In genomic region chr13:11709708-11710471, GRCm38 (mm10) we compare ENCODE assay signal across 14 mouse cellular contexts.
DNase-seq lines count a peak whose midpoint lies in the region; ATAC-seq and TF ChIP-seq lines count a peak whose summit lies in the region.
"Had no signal": no experiment of that assay in that cellular context is flagged by ENCODE, and none has a peak within 500 bp of the region (broad histone marks: within the 10 kb centered on the region; RNA-seq: fewer than 3 reads in every experiment).

No protein-coding gene starts in this region.

- H3K4me1 ChIP-seq in midbrain, postnatal 0 days (ENCODE audit: insufficient read depth, low read length): no peaks in the 10 kb centered on the region
- no peaks in the 10 kb centered on the region for H3K4me1 ChIP-seq in midbrain, embryonic 10.5 days
- H3K4me1 ChIP-seq: intestine, embryonic 15.5 days; limb, embryonic 15.5 days had no signal

- no peak for TF ChIP-seq CTCF in midbrain, postnatal 0 days (IDR thresholded peaks at IDR 0.05)
- TF ChIP-seq CTCF in gastrocnemius, adult 2 months (IDR thresholded peaks at IDR 0.05): no peak

- H3K9ac ChIP-seq in midbrain, postnatal 0 days (replicated peaks; ENCODE audit: low read length, poor library complexity, severe bottlenecking): no peak overlapping the region
- H3K9ac ChIP-seq: intestine, embryonic 15.5 days; limb, embryonic 15.5 days had no signal

- no peaks in the 10 kb centered on the region for H3K9me3 ChIP-seq in midbrain, postnatal 0 days (ENCODE audit: low read length)
- H3K9me3 ChIP-seq in midbrain, embryonic 10.5 days (replicated peaks): no peaks in the 10 kb centered on the region
- H3K9me3 ChIP-seq: intestine, embryonic 15.5 days; limb, embryonic 15.5 days had no signal

- 87% methylated on average over 7 of the region's 7 CpGs for WGBS in midbrain, postnatal 0 days
- 91% methylated on average over 7 of the region's 7 CpGs for WGBS in midbrain, embryonic 10.5 days

- H3K27me3 ChIP-seq in midbrain, postnatal 0 days (ENCODE audit: insufficient read depth, low read length): no peaks in the 10 kb centered on the region
- H3K27me3 ChIP-seq in midbrain, embryonic 10.5 days (ENCODE audit: low read depth, poor library complexity, severe bottlenecking): no peaks in the 10 kb centered on the region
- H3K27me3 ChIP-seq: intestine, embryonic 15.5 days; limb, embryonic 15.5 days had no signal

- intact Hi-C loops in heart, postnatal 25 days (cut with DNase I): no loop called here
- intact Hi-C loops in gastrocnemius, adult 2 months (cut with DNase I): no loop called here

- H3K36me3 ChIP-seq in midbrain, postnatal 0 days (ENCODE audit: insufficient read depth, low read length): peaks cover 8% of the 10 kb centered on the region; the same call in 1 of the 2 replicates
- H3K36me3 ChIP-seq in midbrain, embryonic 10.5 days: no peaks in the 10 kb centered on the region
- H3K36me3 ChIP-seq: intestine, embryonic 15.5 days; limb, embryonic 15.5 days had no signal

- no peak overlapping the region for H3K4me3 ChIP-seq in midbrain, postnatal 0 days (ENCODE audit: low read depth, low read length)
- H3K4me3 ChIP-seq in midbrain, embryonic 10.5 days: no peak overlapping the region
- no peak overlapping the region for H3K4me3 ChIP-seq in gastrocnemius, adult 2 months
- H3K4me3 ChIP-seq: intestine, embryonic 15.5 days; limb, embryonic 15.5 days had no signal

- DNase-seq in heart, postnatal 4 days: peak; percentile 8
- DNase-seq in heart, postnatal 25 days (ENCODE audit: low spot score): no peak
- DNase-seq in midbrain, postnatal 0 days (ENCODE audit: low spot score): peak; percentile 49
- no peak for DNase-seq in midbrain, embryonic 10.5 days (ENCODE audit: low spot score)
- peak; percentile 24 for DNase-seq in cerebellum, adult 8-10 months
- DNase-seq in retina, postnatal 1 day: peak; percentile 31
- DNase-seq in gastrocnemius, adult 2 months: no peak
- DNase-seq: kidney, postnatal 14 days; lung, postnatal 4 days; thymus, postnatal 25 days had no signal

- ATAC-seq in midbrain, postnatal 0 days (ENCODE audit: low FRiP score): 0 out of 2 replicates have a peak, but pooled peaks have one; percentile 23
- ATAC-seq: activated CD4-positive, CD25-positive, alpha-beta regulatory T cell, adult 4 months; CD4-positive, CD25-positive, alpha-beta regulatory T cell, adult 4 months; intestine, embryonic 15.5 days had no signal

- no peak overlapping the region for H3K27ac ChIP-seq in midbrain, postnatal 0 days (ENCODE audit: low read depth, low read length)
- H3K27ac ChIP-seq in midbrain, embryonic 10.5 days (replicated peaks): no peak overlapping the region
- H3K27ac ChIP-seq in gastrocnemius, adult 2 months: no peak overlapping the region
- H3K27ac ChIP-seq: intestine, embryonic 15.5 days; limb, embryonic 15.5 days had no signal

- no peak overlapping the region for H3K4me2 ChIP-seq in midbrain, postnatal 0 days (ENCODE audit: low read depth, low read length, poor library complexity, severe bottlenecking)
- H3K4me2 ChIP-seq: intestine, embryonic 15.5 days; limb, embryonic 15.5 days had no signal

Comparison
In these comparisons a context has a peak if more than half of its experiments do, and no peak if none do; other contexts are left out.
1. DNase-seq: peak in heart, postnatal 4 days (single experiment), midbrain, postnatal 0 days (single experiment), cerebellum, adult 8-10 months (single experiment) and retina, postnatal 1 day (single experiment); none in heart, postnatal 25 days (single experiment), midbrain, embryonic 10.5 days (single experiment) and gastrocnemius, adult 2 months (single experiment).